Mouse (Mus musculus): Measurements from ENCODE around the gene Pgam1. TPM values are rescaled to one million over a fixed set of nuclear protein-coding genes. Genes with fewer than 3 reads are reported as not detected.

Gene Pgam1
- polyA plus RNA-seq, 1 experiment from 2014 or later, result 1,003 TPM

Other genes starting within 250 kb of the Pgam1 start
- gene Slit1, start 168.3 kb upstream of the Pgam1 start, polyA plus RNA-seq (2016; fragmentation: Nextera tagmentation; extraction: Ambion mirVana), result 2.3 and 3.9 TPM in 2 replicates
- gene Arhgap19, start 109.9 kb upstream of the Pgam1 start, polyA plus RNA-seq (2016; fragmentation: Nextera tagmentation; extraction: Ambion mirVana), result 45.2 and 46.2 TPM in 2 replicates
- 9.1 and 9.2 TPM in 2 replicates for gene Frat1, start 82.0 kb upstream of the Pgam1 start, polyA plus RNA-seq (2016; fragmentation: Nextera tagmentation; extraction: Ambion mirVana)
- 3.8 and 4.3 TPM in 2 replicates for gene Frat2, start 63.8 kb upstream of the Pgam1 start, polyA plus RNA-seq (2016; fragmentation: Nextera tagmentation; extraction: Ambion mirVana)
- gene Rrp12, start 15.8 kb upstream of the Pgam1 start, polyA plus RNA-seq (2016; fragmentation: Nextera tagmentation; extraction: Ambion mirVana), result 36.3 and 38.9 TPM in 2 replicates
- 94.3 and 96.8 TPM in 2 replicates for gene Exosc1, start 21.5 kb downstream of the Pgam1 start, polyA plus RNA-seq (2016; fragmentation: Nextera tagmentation; extraction: Ambion mirVana)
- 85.4 and 85.7 TPM in 2 replicates for gene Zdhhc16, start 21.6 kb downstream of the Pgam1 start, polyA plus RNA-seq (2016; fragmentation: Nextera tagmentation; extraction: Ambion mirVana)
- gene Mms19, start 69.2 kb downstream of the Pgam1 start, polyA plus RNA-seq (2016; fragmentation: Nextera tagmentation; extraction: Ambion mirVana), result 43.1 and 45.0 TPM in 2 replicates
- gene Ubtd1, start 69.8 kb downstream of the Pgam1 start, polyA plus RNA-seq (2016; fragmentation: Nextera tagmentation; extraction: Ambion mirVana), result 13.2 and 13.5 TPM in 2 replicates
- 0.22 TPM in 1 of 2 replicates, not detected in the other for gene Ankrd2, start 124.1 kb downstream of the Pgam1 start, polyA plus RNA-seq (2016; fragmentation: Nextera tagmentation; extraction: Ambion mirVana)
- gene Hoga1, start 133.7 kb downstream of the Pgam1 start, polyA plus RNA-seq (2016; fragmentation: Nextera tagmentation; extraction: Ambion mirVana), result 1.1 and 1.3 TPM in 2 replicates
- 0.17 TPM in 1 of 2 replicates, not detected in the other for gene 4933411K16Rik, start 140.3 kb downstream of the Pgam1 start, polyA plus RNA-seq (2016; fragmentation: Nextera tagmentation; extraction: Ambion mirVana)
- gene Morn4, start 174.4 kb downstream of the Pgam1 start, polyA plus RNA-seq (2016; fragmentation: Nextera tagmentation; extraction: Ambion mirVana), result 47.9 and 48.1 TPM in 2 replicates
- 28.0 and 30.2 TPM in 2 replicates for gene Pi4k2a, start 178.5 kb downstream of the Pgam1 start, polyA plus RNA-seq (2016; fragmentation: Nextera tagmentation; extraction: Ambion mirVana)
- 23.5 and 24.5 TPM in 2 replicates for gene Avpi1, start 217.1 kb downstream of the Pgam1 start, polyA plus RNA-seq (2016; fragmentation: Nextera tagmentation; extraction: Ambion mirVana)
- 3.9 and 4.0 TPM in 2 replicates for gene Marveld1, start 235.5 kb downstream of the Pgam1 start, polyA plus RNA-seq (2016; fragmentation: Nextera tagmentation; extraction: Ambion mirVana)

All from embryonic facial prominence, embryonic 10.5 days (tissue).